Mouse (Mus musculus): ENCODE measurements around the gene Foxk1.

Gene Foxk1

DNA sequence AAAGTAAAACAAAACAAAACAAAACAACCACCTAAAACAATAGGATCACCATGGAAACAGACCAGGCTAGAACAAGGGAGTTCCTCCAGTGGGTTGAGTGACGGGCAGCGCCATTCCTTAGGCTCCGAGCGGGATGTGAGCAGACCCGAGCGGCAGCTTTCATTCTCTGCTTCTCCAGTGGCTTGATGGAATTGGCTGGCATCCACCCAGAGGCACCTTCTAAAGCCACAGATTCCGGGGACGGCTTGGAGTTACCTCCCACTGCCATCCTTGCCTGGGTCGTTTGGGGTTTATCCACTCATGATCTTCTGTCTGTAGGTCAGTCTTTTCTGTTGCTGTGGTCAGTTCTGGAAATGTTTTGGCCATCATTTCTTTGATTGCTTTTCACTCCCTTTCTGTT, 19.6 kb downstream of the Foxk1 start:
- no peak for DNase-seq

DNA sequence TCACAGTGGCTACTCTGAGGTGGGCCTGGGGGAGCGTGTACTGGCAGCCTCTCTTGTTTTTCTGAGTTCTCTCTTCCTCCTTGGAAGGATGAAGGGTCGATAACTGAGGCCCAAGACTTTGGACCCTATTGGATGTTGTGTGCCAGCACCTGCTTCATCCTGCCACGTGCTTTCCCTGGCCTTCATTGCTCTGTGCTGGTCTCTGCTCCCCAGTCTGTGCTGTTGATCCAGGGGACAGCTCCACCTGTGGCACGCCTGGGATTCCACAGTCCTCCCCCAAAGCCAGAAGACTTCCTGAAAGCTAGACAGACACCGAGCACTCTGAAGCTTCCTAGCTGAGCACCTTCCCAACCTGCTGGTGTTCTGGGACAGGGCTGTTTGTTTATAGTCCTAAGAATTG, 20.6 kb downstream of the Foxk1 start:
- DNase-seq: no peak

DNA sequence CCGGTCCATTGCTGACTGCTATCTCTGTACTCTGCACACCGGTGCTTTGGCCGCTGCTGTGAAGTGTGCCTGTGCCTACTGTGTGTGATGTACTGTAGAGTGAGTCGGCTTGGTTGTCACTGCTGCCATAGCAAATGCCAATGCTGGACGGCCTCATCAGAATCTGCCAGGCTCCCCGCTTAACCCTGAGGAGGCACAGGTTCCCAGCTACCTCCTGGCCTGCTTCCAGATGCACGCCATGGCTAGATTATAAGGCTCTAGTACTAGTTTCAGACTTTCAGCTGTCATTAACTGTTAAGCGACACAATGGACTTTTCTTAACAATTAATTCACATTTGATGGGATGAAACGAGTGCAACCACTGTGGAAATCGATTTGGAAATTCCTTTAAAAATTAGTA, 21.8 kb downstream of the Foxk1 start:
- no peak for DNase-seq

DNA sequence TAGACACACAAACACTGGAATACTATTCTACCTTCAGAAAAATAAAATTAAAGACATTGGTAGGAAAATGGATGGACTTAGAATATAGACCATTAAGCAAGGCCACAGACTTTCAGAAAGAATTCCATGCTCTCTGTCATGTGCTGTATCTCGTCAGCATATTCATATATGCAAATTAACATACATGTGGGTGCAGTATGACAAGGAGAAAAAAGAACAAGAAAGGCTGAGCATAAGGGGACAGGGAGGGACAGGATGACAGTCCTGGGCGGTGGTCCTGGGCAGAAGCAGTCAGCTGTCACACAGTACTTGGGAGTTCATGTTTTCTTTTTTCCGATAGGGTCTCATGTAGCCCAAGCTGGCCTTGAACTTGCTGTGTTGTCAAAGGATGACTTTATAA, 22.4 kb downstream of the Foxk1 start:
- DNase-seq: no peak

DNA sequence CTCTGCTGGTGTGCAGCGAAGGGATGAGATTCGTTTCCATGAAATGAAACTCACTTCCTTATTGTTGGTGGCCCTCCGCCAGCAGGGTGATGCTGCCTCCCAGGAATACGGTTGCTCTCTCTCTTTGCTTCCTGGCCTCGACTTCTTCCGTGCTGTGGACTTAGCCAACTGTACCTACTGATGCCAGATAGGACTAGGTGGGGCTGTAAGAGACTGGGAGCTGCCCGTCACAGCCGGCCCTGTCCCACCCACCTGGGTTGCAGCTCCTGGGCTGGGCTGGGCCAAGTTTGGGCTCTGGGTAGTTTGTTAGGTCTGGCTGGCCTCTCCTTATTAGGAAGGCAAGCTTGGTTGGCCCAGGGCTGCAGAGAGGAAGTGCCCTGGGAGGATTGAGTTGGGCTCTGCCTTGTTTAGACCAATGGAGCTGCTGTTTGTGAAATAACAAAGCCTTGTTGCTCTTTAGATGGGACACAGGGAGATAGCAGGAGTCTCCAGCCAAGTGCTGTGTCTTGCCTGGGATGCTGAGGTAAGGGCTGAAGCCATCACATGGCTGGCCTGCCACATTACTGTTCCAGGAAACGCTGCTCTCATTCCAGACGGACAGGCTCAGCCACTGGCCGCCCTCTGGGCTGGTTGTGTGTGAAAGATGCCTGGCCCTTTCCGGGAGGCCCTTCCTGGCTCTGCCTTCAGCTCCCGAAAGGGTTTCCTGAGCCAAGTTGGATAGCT, 23.5 kb downstream of the Foxk1 start:
- DNase-seq: peak; percentile 66 to 78

DNA sequence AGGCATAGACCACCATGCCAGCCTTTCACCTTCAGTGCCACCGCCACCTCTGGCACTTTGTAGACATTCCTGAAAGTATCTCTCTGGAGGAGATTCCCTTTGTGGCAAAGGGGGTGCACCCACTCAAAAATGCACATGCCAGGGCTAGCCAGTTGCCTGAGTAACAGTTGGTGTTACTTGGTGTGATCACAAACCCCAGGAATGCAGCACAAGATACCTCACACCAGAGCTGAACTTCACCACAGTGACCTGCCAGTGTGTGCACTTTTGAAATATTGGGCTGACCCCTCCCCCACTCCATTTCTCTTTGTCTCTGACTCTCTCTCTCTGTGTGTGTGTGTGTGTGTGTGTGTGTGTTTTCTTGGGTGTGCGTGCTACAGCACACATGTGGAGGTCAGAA, 25.2 kb downstream of the Foxk1 start:
- no peak for DNase-seq

DNA sequence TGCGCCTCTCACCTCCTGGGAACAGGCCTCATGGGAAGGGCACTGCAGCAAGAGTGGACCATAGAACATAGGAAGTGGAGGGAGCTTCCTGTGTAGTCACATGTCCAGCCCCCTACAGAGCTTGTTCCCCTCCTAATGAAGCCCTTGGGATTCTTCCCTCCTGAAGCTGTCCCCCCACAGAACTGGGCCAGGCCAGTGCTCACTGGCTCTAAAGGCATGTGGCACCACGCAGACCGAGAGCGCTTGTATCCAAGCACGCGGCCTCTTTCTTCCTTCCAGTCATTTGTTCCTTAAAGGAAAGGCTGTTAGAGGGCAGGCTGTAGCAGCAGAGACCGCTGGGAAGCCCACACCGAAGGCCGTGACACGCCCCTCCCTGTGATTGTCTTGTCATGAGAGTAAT, 26.6 kb downstream of the Foxk1 start:
- DNase-seq: peak; percentile 22 to 33

DNA sequence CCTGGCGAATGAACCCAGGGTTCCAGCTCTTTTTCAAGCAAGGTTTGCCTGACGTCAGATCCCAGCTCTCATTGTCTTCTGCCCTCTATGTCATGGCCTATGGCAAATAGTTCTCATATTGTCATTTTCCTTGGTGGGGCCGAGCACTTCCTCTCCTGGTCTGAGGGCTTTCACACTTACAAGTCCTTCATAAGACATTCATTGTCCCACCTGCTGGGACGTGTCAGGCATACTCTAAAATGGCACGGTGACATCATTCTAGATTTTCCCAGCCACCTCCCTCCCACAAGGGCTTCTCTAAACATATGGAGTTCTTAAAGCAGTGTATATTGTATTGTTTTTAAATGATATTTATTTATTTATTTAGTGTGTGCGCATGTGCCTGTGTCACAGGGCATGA, 27.4 kb downstream of the Foxk1 start:
- DNase-seq: no peak

DNA sequence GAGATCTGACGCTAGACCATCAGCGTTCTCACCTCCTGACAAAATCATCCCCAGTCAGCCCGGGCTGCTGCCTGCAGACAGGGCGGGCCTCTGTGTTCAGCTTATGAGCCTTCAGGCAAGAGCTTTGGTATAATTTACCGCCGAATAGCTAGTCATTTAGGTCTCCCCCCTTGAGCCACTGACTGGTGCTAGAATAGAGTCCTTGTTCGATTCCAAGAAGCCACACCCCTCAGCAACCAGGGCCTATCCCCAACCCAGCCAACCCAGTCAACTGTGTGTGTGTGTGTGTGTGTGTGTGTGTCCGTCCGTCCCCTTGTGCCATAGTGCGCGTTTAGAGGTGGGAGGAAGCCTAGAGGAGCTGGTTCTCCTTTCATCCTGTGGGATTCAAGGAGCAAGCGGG, 29.7 kb downstream of the Foxk1 start:
- no peak for DNase-seq

DNA sequence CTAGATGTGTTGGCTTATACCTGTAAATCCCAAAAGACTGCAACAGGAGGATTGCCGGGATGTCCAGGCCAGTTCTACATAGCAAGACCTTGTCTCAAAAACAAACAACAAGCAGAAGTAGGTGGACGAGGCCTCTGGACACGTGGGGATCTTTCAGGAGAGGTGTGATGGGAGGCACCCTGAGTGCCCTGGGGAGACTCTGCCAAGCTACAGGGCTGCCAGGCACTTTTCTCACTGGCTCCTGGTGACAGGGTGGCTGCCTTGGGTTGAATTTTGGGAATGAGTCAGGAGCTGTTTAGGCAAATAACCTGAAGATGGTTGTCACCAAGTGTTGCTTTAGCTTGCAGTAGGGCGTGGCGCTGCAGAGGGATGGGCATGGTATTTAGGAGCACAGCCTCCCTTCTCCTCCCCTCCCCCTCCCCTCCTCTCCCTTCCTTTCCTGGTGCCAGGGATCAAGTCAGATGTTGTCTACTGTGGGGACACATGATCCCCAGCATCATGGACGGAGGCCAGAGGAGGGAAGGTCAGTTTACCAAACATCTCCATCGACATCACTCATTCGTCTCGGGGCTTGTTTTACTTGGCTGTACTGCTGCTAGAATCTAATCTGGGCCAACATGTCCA, 30.6 kb downstream of the Foxk1 start:
- DNase-seq: peak in 1 of 2 experiments; percentile 18

DNA sequence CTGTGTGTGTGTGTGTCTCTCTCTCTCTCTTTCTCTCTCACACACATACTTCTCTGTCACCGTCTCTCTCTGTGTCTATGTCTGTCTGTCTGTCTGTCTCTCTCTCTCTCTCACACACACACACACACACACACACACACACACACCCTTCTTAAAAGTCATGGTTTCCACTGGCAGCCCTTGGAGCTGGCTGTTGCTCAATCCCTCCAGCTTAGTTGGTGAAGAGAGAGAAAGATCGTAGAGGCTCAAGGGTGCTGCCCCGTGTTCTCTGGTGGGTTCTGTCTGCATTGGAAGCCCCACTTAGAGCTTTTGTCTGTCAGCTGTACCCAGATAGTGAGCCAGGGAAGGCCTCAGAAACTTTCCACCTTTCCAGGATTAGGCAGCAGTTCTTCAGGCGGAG, 31.4 kb downstream of the Foxk1 start:
- no peak for DNase-seq

DNA sequence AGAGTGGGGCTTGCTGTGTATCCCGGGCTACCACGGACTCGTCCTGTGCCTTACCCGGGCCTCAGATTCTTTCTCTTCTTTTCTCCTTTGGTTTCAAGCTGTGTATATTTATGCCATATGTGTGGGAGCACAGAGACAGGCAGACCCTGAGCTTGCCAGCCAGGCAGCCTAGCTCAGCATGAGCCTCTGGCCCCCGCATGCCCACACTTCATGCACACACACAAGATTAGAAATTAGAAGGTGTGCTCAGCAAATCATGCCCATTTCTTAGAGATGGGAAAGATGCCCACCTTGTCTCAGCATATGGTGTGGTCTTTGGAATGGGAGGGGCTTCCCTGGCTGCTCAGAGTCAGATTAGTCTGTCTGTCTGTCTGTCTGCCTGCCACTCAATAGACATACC, 32.8 kb downstream of the Foxk1 start:
- DNase-seq: no peak

DNA sequence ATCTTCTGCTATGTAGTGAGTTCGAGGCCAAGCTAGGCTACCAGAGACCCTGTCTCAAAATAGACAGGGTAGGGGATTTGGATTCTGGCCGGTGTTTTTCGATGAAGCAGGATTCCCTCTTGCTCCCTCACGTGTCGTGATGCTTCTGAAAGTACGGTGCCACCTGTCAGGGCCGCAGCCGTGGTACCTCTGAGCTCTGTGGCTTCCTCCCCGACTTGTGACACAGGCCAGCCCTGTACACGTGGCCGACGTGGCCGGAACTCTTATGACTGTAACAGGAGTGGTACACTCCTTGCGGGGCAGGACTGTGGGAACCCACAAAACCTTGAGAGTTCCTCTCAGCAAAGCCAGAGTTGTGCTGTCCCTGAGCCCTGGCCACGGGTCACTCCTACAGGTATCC, 34.4 kb downstream of the Foxk1 start:
- DNase-seq: no peak

DNA sequence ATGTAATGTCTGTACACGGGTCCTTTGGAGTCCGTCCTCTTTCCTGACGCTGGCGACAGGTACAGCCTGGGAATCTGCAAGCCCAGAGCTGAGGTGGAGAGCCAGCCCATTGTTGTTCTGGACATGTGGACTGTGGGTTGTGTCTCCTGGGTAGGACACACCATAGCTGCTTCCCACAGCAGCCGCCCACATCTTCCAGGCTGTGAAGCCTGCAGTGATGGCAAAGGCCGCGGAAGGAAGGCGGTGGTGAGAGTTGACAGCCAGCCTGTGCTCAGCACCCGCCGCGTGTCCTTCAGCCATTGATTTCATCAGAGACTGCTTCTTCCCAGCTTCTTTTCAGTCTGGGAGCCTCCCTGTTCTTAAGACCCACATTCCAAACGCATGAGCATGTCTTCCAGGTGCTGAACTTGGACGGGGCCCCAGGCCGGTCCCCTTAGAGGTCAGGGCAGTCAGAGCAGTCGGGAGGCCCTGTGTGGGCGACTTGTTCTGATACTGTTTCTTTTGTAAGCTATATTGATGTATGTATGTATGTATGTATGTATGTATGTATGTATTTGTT, 37.2 kb downstream of the Foxk1 start:
- DNase-seq: no peak

DNA sequence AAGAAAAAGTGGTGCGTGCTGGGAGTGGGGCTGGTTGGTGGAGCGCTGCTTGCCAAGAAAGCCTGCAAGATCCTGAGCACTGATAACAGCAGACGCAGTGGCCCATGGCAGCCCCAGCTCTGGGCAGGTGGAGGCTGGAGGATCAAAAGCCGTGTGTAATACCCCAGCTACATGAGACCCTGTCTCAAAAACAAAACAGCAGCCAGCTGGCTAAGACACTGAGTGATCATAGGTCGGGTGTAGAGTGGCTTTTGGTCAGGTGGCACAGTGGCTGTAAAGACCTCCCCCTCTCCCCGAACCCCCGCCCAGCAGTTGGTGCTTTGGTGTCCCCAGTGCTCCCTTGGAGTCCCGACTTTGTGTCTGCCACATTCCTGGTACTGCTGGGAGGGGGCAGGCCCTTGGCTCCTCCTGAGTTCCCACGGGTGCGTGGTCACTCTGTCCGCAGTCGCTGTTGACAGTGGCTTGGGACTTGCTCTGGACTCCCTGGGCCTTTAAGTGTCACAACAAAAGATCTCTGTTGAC, 38.7 kb downstream of the Foxk1 start:
- no peak for DNase-seq

DNA sequence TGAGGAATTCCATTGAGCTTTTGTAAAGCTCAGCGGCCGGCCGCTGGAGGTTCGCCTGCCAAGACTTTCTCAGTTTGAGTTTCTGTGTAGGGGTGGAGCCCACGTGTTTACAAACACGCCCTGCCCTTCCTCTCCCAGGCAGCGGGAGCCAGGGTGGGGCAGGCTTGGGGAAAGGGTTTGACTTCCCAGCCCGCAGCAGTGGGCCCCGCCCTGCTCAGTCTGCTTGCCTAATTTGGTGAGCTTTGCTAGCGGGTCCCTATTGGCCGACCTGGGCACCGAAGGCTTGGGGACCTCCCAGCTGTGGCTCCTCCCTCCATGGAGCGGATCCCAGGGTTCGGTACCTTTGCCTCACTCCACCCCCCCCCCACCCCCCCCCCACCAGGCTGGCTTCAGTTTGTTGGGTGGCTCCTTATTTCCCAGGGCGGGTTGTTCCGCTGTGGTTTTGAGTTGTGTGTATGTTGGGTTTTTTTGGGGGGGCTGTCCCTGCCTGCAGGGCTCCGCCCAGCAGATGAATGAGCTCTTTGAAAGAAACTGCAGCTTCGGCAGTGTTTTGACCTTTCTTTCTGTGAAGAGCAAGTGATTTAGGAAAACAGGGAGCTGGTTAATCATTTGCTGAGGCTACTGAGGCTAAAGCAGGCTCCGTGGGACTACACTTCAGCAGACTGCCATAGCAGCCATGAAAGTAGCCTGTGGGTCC, 39.3 kb downstream of the Foxk1 start:
- peak; percentile 92 to 97 for DNase-seq

DNA sequence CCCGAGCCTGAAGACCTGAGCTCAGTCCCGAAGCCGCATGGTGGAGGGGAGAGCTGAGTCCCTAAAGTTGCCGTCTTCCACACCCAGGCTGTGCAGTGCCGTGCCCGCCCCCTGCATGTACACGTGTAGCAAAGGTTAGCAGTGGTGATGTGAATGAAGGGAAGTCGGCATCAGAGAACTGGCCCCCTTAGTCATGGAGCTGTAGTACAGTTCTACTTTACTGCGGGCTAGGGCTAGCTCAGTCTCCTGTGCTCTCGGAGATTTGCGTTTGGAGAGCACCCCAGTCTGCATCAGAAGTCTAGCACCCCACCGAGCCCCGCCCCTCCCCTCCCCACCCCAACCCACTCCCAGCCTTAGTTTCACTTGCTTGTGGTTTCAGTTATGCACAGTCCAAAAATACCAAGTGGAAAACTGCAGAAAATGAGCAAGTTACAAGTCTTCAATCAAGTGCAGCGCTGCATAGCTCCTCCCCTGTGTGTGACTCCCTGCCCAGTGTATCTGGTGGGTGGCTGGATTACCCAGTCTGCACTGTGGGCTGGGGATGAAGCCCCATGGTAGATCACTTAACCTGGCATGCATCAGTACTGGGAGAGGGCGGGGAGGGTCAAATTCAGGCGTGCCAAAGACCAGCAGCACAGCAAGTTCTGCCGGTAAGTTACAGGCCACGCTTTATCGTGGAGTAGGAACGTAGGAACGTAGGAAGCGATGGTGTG, 40.2 kb downstream of the Foxk1 start:
- DNase-seq: peak in 1 of 2 experiments; percentile 48

DNA sequence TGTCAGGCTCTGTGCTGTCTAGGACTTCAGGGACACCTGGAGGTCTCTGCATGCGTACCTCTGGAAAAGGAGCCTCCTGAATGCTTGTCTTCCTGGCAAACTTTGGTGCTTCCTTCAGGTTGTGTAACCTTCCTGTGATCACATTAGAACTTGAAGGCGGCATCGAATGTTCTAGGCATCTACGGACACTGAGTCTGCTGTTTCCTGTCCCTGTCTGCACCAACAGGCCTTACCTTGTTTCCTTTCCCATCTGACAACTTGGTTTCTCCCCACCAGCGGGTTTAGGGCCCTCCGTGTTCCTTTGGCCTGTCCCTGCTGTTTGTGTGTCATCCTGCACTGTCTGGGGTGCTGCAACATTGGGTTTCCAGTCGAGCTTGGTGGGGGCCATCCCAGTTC, 40.7 kb downstream of the Foxk1 start:
- no peak for DNase-seq

DNA sequence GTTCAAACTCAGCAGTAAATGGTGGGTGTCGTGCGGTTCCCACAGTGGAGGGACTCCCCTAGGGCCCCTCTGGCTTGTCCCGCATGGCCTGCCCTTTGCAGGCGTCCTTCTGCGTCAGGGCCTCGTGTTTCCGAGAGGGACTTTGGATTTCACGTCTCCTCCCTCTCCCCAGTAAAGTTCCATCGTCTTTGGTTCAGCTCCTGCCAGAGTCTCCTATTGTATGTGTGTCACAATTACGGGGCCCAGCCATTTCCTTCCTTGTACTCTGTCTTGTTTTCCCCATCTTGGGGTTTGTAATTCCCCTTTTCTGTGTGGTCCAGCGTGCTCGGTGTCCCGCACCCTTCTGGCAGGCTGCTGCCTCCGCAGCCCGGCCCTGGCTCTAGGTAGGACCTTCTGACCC, 42.2 kb downstream of the Foxk1 start:
- peak in 1 of 2 experiments; percentile 26 for DNase-seq

DNA sequence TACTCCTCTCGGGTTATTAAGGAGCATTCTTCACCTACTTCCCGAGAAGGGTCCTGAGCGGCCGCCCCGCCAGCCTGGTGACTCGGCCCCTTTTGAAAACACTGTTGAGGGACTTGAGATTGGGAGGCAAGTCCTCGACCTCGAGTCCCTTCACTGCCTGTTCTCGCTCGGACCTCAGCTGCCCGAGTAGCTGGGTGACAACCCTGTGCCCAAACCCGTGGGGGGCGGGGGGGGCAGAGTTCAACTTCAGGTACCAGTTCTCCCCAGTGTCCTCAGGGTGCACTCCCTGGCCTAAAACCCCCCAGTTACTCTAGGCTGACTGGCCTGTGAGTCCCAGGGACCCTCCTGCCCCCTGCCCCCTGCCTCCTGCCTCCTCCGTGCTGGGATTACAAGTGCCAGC, 42.7 kb downstream of the Foxk1 start:
- no peak for DNase-seq

DNA sequence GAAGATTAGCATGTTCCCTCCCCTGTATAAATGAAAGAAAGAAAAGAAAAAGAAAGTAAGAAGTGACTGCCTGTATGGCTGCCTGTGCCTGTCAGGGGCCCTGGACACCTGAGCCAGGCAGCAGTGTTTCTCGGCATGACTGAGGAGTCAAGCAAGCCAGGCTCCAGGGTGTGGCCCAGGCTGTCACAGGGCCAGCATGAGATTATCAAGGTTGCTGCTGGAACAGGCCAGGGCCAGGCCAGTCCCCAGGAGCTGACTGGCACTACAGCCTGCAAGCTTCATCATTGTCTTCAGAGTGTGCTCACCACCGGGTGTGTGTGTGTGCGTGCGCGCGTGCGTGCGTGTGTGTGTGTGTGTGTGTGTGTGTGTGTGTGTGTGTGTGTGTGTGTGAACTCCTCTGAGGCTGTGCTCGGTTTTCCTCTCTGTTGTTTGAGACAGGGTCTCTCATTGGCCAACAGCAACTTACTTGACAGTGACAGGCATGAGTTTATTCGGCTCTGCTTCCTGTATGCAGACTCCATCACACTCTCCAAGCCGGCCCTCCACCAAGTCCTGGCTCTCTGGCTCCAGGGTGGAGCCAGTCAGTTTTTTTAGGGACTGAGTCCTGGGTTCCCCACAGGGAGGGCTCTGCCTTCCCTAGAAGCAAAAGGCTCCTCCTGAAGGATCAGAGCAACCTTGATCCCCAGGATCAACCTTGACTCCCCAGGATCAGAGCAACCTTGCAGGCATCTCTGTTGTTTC, 43.7 kb downstream of the Foxk1 start:
- no peak for DNase-seq

DNA sequence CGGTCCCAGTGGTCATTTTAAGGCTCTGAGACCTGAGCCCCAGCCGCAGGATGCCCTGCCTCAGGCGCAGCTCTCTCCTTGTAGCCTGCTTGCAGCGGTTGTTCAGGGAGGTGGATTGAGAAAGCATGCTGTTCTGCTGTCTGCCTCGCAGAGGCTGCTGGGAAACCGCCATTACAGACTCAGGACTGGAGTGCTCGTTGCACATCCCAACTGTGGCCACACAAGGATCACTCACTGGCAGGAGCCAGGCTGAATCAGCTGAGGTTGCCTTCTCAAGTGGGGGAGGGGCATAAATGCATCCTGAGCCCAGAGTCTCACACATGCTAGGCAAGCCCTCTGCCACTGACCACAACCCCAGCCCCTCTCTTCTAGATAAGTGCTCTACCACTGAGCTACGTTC, 44.4 kb downstream of the Foxk1 start:
- no peak for DNase-seq

Data from kidney, postnatal 4 days (tissue).